In genomic region chr5:67393951-67394350, GRCm38 (mm10) we compare ENCODE assay signal across 13 mouse cellular contexts. TPM values are rescaled to one million over a fixed set of nuclear protein-coding genes. Genes with fewer than 3 reads are reported as not detected.
DNase-seq lines count a peak whose midpoint lies in the region; ATAC-seq lines count a peak whose summit lies in the region.
"Had no signal": no experiment of that assay in that cellular context is flagged by ENCODE, and none has a peak within 500 bp of the region (broad histone marks: within the 10 kb centered on the region; RNA-seq: fewer than 3 reads in every experiment).

No protein-coding gene starts in this region.

- H3K4me3 ChIP-seq in midbrain, embryonic 10.5 days = no peak overlapping the region
- H3K4me3 ChIP-seq: embryonic facial prominence, embryonic 15.5 days; hindbrain, embryonic 15.5 days had no signal

- no peak for ATAC-seq in CD4-positive, CD25-positive, alpha-beta regulatory T cell, adult 4 months
- peak; percentile 86 for ATAC-seq in granulocyte monocyte progenitor cell, adult 5-6 weeks (replicated peaks; ENCODE audit: poor library complexity, severe bottlenecking)
- ATAC-seq: activated CD4-positive, CD25-positive, alpha-beta regulatory T cell, adult 4 months had no signal

- H3K27ac ChIP-seq in midbrain, embryonic 10.5 days (replicated peaks) = no peak overlapping the region
- H3K27ac ChIP-seq: embryonic facial prominence, embryonic 15.5 days; hindbrain, embryonic 15.5 days; kidney, postnatal 0 days had no signal

- no peaks in the 10 kb centered on the region for H3K36me3 ChIP-seq in splenic B cell, adult 2 months (ENCODE audit: control insufficient read depth, insufficient read depth, low read length, poor library complexity, severe bottlenecking)
- peaks cover 27% of the 10 kb centered on the region for H3K36me3 ChIP-seq in midbrain, embryonic 10.5 days
- H3K36me3 ChIP-seq: embryonic facial prominence, embryonic 15.5 days had no signal

- H3K27me3 ChIP-seq in splenic B cell, adult 2 months (ENCODE audit: control insufficient read depth, insufficient read depth, low read length, poor library complexity, severe bottlenecking) = no peaks in the 10 kb centered on the region
- H3K27me3 ChIP-seq in midbrain, embryonic 10.5 days (ENCODE audit: low read depth, poor library complexity, severe bottlenecking) = no peaks in the 10 kb centered on the region
- H3K27me3 ChIP-seq: embryonic facial prominence, embryonic 15.5 days; hindbrain, embryonic 15.5 days had no signal

- no peaks in the 10 kb centered on the region for H3K4me1 ChIP-seq in midbrain, embryonic 10.5 days
- H3K4me1 ChIP-seq: embryonic facial prominence, embryonic 15.5 days; hindbrain, embryonic 15.5 days had no signal

- no peaks in the 10 kb centered on the region for H3K9me3 ChIP-seq in midbrain, embryonic 10.5 days (replicated peaks)
- H3K9me3 ChIP-seq: embryonic facial prominence, embryonic 15.5 days; hindbrain, embryonic 15.5 days had no signal

- peak; percentile 37 for DNase-seq in CD4-positive, CD25-positive, alpha-beta regulatory T cell, adult 2 months (ENCODE audit: low read depth, low spot score)
- DNase-seq in right cerebral cortex, adult 18-20 months = peak; percentile 11
- DNase-seq in right cerebral cortex, adult 2 months (ENCODE audit: low spot score in 2 of 2) = no peak
- peak; percentile 34 for DNase-seq in splenic B cell, adult 2 months (ENCODE audit: low read depth, low spot score)
- no peak for DNase-seq in retina, embryonic 14.5 days (ENCODE audit: low spot score)
- DNase-seq in midbrain, embryonic 10.5 days (ENCODE audit: low spot score) = no peak
- DNase-seq: cerebellum, adult 8-10 months had no signal

- 96% methylated on average over 6 of the region's 6 CpGs for WGBS in midbrain, embryonic 10.5 days

RNA-seq across cellular contexts. Expression of gene Bend4, which starts 34.2 kb away (rescaled TPM):
- polyA plus RNA-seq in CD4-positive, CD25-positive, alpha-beta regulatory T cell, adult 4 months (2017; shearing (Covaris generic)) = under 1 TPM; 0.10 to 0.15 TPM
- 0.85 and 1.0 TPM in 2 replicates for total RNA-seq in granulocyte monocyte progenitor cell, adult 5-6 weeks (2014; fragmentation: Nextera tagmentation)
- 0.72 and 1.3 TPM in 2 replicates for total RNA-seq in granulocyte monocyte progenitor cell, adult 5-6 weeks (2017)
- 12.1 and 13.0 TPM in 2 replicates for polyA plus RNA-seq in midbrain, embryonic 10.5 days (2016; fragmentation: Nextera tagmentation; extraction: Ambion mirVana)

Comparison
In these comparisons a context has a peak if more than half of its experiments do, and no peak if none do; other contexts are left out.
1. DNase-seq: peak in CD4-positive, CD25-positive, alpha-beta regulatory T cell, adult 2 months (single experiment), right cerebral cortex, adult 18-20 months (single experiment) and splenic B cell, adult 2 months (single experiment); none in right cerebral cortex, adult 2 months (0 of 2), retina, embryonic 14.5 days (single experiment) and midbrain, embryonic 10.5 days (single experiment).
2. RNA of gene Bend4, which starts 34.2 kb away (polyA plus RNA-seq): 12.1 to 13.0 TPM in midbrain, embryonic 10.5 days; 0.10 to 0.15 TPM in CD4-positive, CD25-positive, alpha-beta regulatory T cell, adult 4 months; every median in the first group is over 10 times any median in the second.